Mouse (Mus musculus) frontal cortex, postnatal 25 days (tissue): Measurements from ENCODE around the gene Ltbp3.
"Not testable (repeated sequence)": the region's sequence is repeated elsewhere in the genome, so short reads cannot be mapped to it uniquely, and the experiment has no call there.

Experiments used
- DNase-seq, 2 experiments: peaks; one replicate each; pipeline ENCODE4 v3.0.0; 2022; ENCODE audit warnings: low spot score in 2 of 2

The Ltbp3 gene

DNA sequence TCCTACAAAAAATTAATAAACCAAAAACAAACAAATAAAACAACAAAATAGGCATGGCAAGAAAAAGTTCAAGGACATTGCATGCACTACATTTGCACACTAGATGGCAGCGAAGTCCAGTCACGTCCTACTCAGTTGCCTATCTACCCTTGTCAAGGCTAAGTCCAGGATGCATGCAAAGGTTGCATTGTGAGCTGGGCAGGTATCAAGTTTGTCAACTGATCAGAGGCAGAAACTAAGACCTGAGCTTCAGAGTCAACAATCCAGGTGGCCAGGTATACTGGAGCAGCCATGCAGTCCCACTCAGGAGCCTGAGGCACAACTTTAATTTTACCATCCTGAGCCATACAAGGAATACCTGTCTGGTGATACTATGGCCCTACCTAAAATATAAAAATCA is 52.4 kb downstream of the Ltbp3 start:
- DNase-seq = no peak

DNA sequence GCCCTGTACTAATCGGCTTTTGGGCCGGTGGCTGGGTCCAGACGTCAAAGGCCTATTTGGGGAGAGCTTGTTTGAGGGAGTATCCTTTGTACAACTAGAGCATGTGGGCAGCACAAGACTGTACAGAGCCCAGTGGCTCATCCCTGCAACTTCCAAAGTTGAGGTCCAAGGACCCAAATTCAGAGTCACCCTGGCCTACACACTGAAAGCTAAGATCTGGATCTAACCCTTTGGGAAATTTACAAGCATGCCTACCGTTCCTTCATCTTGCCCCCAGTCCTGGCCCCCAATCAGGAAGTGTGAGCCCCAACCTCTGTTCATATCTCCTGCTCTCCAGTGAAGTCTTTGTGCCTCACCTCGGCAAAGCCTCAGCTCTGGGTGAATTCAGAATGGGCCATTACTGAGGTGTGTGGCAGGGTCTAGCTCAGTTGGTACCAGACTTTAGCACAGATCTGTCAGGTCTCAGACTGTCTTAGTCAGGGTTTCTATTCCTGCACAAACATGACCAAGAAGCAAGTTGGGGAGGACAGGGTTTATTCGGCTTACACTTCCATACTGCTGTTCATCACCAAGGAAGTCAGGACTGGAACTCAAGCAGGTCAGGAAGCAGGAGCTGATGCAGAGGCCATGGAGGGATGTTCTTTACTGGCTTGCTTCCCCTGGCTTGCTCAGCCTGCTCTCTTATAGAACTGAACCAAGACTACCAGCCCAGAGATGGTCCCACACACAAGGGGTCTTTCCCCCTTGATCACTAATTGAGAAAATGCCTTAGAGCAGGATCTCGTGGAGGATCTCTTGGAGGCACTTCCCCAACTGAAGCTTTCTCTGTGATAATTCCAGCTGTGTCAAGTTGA is 53.4 kb downstream of the Ltbp3 start:
- not testable (repeated sequence) for DNase-seq

DNA sequence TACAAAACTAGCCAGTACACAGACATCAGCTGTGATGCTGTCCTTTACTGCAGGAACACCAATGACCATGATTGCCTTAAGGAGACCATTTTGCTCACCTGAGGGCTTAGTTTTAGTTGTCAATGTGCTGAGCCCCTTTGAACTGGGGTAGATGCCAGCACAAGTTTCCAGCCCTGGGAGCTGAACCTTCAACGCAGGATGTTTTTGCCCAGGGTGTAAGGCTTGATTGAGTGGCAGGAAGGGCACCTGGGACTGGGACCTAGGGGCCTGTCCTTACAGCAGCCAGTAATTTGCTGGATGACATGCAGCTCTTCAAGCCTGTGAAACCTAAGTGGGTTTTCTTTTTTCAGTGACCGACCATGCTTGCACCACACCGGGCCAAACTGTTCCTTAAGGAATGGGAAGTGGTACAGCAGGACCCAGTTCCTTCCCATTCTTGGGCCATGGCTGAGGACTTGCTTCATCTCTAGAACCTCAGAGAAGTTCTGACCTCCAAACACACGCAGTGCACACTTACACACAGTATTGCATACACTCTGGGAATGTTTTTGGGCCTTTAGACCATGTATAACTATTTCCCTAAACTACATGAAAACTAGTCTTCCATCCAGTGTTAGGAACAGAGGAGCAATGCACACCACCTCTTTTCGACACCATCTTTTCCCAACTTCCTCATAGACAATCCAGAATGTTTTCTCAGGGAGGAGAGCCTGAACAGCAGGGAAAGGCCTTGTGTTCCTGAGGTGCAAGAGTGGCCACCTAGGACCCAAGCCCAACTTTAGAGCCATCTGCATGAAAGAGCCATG is 54.3 kb downstream of the Ltbp3 start:
- no peak for DNase-seq

DNA sequence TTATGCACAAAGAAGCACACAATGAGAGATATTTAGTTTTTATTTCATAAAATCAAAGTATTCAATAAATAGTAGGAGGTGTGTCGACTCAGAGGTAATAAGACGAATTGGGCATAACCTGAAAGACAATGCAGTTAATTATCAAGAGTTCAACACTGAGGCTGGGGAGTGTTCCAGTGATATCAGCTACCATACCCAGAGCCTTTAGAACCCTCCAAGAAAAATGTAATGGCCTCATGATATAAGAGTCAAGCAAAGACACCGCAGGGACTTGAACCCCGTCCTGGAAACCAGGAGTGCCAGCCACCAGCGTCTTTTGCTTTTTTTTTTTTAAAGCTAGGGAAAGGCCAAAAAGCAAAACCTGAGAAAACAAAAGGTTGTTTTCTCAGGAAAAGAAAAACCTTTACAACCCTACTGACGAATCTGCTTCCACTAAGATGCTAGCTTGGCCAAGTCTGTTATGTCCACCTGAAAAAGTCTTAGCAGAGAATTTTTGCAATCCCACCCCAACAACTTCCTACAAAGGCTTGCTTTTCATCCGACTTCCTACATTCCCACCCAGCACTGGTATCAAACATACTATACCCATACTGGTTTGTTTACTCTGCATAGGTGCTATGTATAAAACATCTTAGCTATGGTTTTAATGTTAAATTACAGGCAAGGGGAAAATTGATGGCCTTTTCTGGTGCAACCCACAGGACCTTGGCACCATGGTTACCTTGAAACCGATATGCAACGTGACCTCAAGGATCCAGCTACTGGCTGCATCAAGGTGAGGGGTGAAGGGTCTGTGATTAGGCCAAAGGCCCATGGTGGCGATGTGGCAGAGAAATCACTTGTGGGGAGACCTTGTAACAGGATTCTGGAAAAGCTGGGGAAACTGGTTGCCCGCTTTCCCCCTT is 55.2 kb downstream of the Ltbp3 start:
- no peak for DNase-seq

DNA sequence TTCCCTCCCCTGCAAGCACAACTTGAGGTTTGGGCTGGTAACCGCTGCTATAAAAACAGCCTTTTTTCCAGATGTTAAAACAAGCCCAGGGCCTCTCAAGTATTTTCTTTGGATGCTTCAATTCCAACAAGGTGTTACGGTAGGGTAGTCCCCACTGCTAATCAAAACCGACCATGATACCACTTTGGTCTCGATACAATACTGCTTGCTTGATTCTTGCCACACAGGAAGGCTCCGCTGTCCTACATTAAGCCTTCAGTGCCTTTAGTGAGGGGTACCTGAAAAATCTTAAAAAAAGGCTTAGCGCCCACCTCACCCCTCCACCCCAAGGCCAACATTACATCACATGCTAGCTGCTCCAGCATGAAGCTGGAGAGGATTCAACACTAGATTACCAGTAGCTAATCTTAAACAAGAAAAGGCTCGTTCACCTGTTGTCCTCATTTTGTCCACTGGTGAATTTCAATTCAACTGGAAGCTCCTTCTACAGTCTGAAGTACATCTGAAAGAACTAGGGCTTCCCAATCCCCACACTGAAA is 55.9 kb downstream of the Ltbp3 start:
- DNase-seq = no peak

DNA sequence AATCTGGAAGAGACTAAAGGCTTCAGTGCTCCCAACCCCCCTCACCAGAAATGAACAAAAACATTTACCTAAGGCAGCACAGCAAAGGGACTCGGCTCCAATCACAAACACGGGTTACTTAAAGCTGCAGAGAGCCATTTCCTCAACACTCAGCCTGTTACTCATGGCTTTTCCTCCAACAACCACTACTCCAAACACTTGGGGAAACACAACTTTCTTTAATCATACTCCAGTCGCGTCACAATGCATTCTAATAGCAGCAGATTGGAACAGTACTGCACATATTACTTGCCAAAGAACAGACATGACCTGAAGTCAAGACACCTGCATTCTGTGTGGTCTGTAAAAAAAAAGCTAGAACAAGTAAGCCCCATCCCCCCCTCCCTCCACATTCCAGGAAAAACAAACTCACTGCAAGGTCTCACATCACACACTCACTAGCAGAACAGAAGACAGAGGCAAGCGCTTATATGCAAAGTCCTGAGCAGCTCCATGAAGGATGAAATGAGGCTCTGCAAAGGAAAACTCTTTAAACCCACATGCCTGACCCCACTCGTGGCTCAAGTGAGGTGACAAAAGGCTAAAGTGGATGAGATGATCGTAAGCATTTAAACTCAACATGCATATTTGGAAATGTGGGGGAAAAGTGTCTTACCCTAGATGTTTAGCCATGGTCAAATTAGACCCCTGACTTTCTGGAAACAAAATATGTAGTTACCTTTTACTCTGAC is 56.8 kb downstream of the Ltbp3 start:
- no peak for DNase-seq

DNA sequence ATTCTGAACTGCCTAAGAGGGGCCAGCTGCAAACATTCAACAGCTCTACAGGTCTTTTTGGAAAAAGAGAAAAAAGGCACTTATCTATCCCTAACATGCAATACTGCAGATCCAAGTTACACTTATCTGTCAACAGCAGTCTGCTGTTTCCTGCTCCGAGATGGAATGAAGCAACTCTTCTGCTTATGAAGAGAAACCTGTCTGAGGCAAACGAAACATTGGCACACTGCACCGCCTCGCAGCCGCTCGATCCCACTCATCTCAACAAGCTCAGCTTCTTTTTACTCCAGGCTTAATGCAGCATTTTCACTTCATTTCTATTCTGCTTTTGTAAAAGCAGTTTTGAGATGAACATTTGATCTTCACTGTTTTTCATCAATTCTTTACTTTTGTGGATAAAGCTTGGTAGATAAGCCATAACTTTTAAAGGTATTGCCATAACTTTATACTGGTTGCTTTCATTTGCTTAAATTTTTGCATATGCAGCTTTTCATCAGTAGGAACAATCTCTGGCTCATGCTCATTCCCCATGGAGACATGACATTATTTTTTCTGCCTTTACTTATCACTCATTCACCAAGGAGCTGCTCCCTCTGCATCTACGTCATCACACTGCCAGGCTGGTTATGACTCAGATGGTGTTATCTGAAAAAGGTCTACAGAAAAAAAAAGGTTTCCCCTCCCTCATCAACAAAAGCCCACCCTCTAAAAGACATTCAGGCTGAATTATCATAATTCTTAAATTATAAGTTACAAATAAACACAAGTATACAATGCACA is 58.2 kb downstream of the Ltbp3 start:
- no peak for DNase-seq

DNA sequence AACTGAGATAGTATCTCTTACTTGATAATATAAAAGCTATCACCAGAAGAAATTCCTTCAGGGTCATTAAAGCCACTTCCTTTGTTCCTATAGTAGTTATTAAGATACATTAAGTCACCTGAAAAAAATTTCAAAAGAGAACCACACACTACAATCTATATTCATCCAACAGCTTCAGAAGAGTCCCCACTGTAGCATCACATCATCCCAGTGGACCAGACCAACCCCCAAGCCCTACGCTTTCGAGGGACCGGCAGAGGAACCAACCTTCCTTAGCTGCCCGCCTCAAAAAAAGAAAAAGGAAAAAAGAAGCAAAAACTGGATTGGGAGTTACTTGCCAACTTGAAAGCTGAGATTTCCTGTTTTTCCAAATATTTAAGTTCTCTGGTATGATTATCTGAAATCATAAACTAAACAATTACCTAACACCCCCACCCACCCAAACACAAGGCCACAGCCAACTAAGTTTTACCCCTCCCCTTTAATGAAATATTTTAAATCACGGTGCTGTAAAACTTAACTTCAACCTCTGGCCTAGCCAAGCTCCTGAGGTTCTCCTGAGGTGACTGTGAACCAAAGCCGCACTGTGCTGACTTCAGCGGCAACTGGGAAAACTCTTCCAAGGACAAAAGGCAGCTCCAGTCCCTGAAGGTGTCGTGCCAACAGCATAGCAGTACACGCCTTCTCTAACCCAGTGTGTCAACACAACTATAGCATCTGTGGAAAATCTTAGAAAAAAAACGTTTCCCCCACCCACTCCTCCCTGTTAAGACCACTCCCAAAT is 59.1 kb downstream of the Ltbp3 start:
- no peak for DNase-seq

DNA sequence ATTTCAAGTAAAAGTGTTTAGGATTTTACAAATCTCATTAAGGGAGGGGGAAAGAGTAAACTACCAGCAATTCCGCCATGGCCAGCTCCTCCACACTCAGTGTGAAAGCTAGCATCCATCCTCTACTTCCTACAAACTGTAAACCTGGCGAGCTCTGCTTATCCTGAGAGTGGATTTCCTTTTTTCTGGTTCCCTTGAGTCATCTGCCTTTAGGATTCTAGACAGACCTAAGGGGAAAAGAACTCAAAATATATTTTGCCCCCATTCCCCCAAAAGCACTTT is 59.6 kb downstream of the Ltbp3 start:
- no peak for DNase-seq

DNA sequence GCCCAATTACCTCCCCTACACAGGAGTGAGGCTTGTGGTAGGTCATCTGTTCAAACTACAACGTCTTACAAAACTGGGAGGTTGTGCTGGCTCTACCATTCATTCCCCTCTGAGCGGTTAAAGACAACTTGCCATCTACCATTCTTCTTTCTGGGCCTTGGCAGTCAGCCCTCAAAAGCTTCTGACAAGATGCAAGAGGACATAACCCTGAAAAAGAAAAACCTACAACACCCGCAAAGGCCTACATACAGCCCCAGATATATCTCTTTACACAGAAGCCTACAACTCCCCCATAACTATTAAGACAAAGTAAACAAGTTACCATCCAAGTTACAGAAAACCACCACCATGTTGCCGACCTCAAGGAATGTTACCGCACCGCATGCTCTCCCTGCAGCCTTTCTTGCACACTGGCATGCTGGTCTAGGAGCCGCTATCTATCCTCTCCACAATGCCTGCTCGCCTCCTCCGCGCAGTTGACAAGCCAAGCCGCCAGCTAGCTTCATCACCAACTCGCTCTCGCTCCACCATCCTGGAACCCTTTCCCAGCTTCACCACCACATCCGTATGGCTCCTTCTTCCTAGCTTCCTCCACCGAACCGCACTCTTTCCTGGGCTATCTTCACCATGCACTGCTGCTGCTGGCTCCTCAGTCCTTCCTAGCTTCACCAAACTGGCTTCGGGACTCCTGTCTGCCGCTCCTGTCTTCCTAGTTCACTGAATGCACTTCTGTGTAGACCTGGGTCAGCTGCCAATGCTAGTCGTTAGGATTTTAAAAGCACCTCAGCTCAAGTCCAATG is 60.1 kb downstream of the Ltbp3 start:
- DNase-seq = no peak

DNA sequence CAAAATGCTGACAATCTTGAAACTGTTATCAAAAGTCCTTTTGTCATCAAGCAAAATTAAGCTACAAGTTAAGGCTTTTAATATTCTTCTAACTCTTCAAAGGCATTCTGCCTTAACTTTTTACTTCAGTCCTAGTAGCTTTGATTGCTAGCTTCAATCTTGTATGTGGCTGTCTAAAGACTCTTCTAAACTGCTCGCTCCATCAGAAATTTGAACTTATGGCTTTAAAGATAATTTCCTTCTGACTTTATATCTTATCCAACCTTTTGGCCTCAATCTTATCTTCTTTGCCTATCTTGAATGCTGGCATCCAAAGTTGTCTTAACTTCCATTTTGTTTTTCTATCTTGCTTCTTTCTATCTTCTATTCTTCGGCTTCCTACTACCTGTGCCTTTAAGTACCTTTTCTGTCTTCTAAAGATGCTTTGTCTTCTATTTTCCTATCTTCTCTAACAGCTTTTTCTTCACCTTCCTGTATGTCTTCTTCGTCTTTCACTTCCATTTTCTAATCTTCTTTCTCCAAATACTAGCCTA is 60.8 kb downstream of the Ltbp3 start:
- no peak for DNase-seq

DNA sequence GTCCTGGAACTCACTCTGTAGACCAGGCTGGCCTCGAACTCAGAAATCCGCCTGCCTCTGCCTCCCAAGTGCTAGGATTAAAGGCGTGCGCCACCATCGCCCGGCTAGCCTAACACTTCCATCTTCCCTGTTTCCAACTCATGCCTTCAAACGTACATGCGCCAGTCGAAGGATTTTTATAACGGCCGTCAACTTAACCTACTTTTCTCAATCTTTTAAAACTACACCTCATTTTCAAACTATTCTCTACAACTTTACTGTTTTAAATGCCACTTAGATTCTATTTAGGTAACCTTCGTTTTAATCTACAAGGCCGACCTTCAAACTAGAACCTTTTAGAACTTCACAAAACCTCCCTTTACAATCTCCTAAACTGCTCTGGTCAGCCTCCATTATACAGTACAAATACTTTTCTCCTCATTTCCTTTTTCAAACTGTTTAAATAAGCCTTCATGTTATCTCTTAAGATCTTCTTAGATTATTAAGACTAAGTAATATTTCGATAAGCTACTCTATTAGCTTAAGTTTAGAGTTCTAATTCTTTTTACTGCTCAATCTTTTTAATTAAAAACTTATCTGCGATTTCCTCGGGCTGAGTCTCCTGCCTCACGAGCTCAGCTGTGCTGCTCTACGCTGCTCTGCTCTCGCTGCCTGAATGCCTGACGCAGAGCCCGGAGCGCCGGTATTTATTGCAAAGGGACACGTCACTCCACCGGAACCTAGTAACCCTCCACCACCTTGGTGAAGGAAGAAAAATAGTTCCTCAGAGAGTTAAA is 61.5 kb downstream of the Ltbp3 start:
- peak; percentile 98 for DNase-seq

DNA sequence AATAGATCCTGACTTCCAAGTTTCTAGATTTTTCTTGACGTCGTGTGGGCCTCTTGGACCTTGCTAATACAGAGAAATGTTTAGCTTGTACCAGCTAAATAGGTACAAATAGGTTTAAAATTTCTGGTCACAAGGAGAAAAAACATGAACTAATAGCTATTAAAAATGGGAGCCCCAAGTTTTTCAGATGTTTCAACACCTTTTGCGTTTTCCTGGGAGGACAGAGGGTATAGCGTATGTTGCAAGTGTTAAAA is 62.0 kb downstream of the Ltbp3 start:
- no peak for DNase-seq

DNA sequence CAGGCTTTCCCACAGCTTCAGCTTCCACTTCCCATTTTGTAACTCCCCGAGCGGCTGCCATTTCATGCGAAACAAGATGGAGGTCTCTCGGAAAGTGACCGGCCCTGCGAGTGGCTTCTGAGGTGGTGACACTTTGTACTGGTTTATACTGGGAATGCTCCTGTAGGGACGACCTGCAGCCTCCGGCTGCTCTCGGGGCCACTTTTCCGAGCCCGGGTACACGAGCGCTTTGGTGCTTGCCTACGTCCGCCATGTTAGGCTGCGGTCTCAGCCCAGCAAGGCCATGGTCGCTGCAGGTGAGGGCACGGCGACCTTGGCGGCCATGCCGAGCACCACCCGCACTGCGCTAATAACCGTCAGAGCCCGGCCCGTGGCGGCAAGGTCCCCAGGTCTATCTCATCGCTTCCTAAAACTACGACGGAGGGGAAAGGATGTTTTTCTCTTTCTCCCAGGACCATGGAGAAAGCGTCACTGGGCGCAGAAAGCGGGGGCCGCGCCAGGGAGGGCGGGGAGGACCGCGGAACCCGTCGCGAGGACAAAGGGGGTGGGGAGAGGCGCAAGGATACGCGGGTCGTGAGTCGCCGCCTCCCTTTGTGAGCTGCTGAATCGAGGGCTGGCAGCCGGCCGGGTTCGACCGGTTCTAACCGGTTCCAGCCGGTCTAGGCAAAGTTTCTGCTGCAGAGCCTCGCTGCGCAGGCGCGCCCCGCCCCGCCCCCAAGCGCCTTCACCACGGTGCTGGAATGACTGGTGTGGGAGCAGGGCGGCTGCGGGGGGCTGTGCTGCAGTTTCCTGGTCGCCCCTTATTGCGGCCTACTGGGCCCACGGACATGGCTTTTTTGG is 62.6 kb downstream of the Ltbp3 start:
- DNase-seq = peak; percentile 98 to 99

DNA sequence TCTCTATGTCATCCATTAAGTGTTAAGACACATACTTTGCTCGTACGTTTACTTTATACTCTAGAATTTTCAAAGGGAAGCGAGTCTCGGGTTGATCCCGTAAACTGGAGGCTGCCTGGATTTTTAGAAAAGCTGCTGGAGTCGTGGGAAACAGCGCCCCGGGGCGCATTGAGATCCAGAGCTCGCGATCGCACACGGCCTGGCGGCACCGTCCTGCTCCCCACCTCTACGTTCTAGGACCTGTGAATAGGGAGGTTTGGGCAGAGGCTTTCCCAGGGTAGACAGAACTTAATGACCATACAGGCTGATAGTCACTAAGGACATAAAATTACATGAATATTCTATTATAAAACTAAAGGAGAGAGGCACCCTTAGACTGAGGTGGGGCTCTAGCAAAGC is 63.2 kb downstream of the Ltbp3 start:
- DNase-seq = no peak

DNA sequence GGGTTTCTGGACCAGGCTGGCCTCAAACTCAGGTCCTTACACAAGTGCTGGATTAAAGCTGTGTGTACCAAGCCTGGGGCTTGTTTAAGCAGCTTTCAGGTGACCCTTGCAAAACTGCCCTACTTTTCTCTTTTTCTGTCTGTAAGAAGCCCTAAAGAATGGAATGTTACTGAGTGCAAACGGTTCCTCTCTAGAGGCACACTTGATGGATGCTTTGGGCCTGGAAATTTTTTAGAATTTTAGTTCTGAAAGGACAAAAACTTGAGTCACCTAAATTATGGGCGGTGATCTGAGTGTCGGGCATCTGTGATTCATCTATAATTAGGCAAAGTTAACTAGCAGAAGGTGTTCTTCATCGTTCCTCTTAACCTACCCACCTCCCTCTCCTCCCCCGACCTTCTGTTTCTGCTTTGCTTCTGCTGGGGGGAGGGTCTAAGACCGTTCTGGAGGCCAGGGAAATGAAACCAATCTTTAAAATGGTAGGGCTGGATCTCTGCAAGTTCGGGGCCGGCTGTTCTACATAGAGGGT is 63.7 kb downstream of the Ltbp3 start:
- no peak for DNase-seq
